Mouse (Mus musculus) T-helper 1 cell (primary cell): ENCODE measurements around the gene Vax2.

ENCODE experiments used
- in situ Hi-C: fragments of 300-600 bp; cut with MboI, MseI; formaldehyde crosslinking; loops from one replicate; pipeline ENCODE4 v1.15.1; 2025; ENCODE audit warnings: high pct_unique_total_duplicates

Gene Vax2

GRCm38 (mm10) chr6:83711067-83711675 lies at the start of gene Vax2:
Gene Vax2, plus strand, starts transcription at chr6:83711264.
- in situ Hi-C loops, result no loop called here

- in situ Hi-C loops, result no loop called here
Observed at GRCm38 (mm10) chr6:83665009-83665408, 46.1 kb upstream of the Vax2 start.

- in situ Hi-C loops, result loop anchor here (5.0 kb wide), 1 partner anchor 91 kb away; no protein-coding TSS in a partner anchor
Observed at GRCm38 (mm10) chr6:83673395-83673794, 37.7 kb upstream of the Vax2 start.

- in situ Hi-C loops, result loop anchor here (5.0 kb wide), 1 partner anchor 320 kb away; no protein-coding TSS in a partner anchor
Observed at GRCm38 (mm10) chr6:83677757-83678156, 33.3 kb upstream of the Vax2 start, which contains the start of gene Cd207. Gene Cd207, minus strand, starts transcription at chr6:83677857.

GRCm38 (mm10) chr6:83689374-83689773 lies 21.7 kb upstream of the Vax2 start:
- in situ Hi-C loops, result loop anchor here (5.0 kb wide), 1 partner anchor 63 kb away; no protein-coding TSS in a partner anchor

- in situ Hi-C loops, result no loop called here
Observed at GRCm38 (mm10) chr6:83690277-83690676, 20.8 kb upstream of the Vax2 start.

- in situ Hi-C loops, result no loop called here
Observed at GRCm38 (mm10) chr6:83690936-83691335, 20.1 kb upstream of the Vax2 start.

GRCm38 (mm10) chr6:83692962-83693361 lies 18.1 kb upstream of the Vax2 start:
- in situ Hi-C loops, result no loop called here

GRCm38 (mm10) chr6:83693835-83694234 lies 17.2 kb upstream of the Vax2 start:
- in situ Hi-C loops, result no loop called here

GRCm38 (mm10) chr6:83695731-83696130 lies 15.3 kb upstream of the Vax2 start:
- in situ Hi-C loops, result loop anchor here (5.0 kb wide), 1 partner anchor 37 kb away; no protein-coding TSS in a partner anchor

- in situ Hi-C loops, result loop anchor here (5.0 kb wide), 1 partner anchor 36 kb away; no protein-coding TSS in a partner anchor
Observed at GRCm38 (mm10) chr6:83696684-83697083, 14.4 kb upstream of the Vax2 start.

GRCm38 (mm10) chr6:83697932-83698331 lies 13.1 kb upstream of the Vax2 start:
- in situ Hi-C loops, result loop anchor here (5.0 kb wide), 1 partner anchor 34 kb away; no protein-coding TSS in a partner anchor

GRCm38 (mm10) chr6:83699971-83700370 lies 11.1 kb upstream of the Vax2 start:
- in situ Hi-C loops, result loop anchor here (5.0 kb wide), 1 partner anchor 32 kb away; no protein-coding TSS in a partner anchor

- in situ Hi-C loops, result no loop called here
Observed at GRCm38 (mm10) chr6:83701001-83701400, 10.1 kb upstream of the Vax2 start.

GRCm38 (mm10) chr6:83702146-83702999 lies 8.7 kb upstream of the Vax2 start:
- in situ Hi-C loops, result no loop called here

GRCm38 (mm10) chr6:83703000-83703721 lies 7.9 kb upstream of the Vax2 start:
- in situ Hi-C loops, result no loop called here

- in situ Hi-C loops, result no loop called here
Observed at GRCm38 (mm10) chr6:83703722-83704078, 7.4 kb upstream of the Vax2 start.

GRCm38 (mm10) chr6:83704294-83704693 lies 6.8 kb upstream of the Vax2 start:
- in situ Hi-C loops, result no loop called here

- in situ Hi-C loops, result no loop called here
Observed at GRCm38 (mm10) chr6:83704701-83705100, 6.4 kb upstream of the Vax2 start.

GRCm38 (mm10) chr6:83707738-83708510 lies 3.1 kb upstream of the Vax2 start:
- in situ Hi-C loops, result no loop called here
